8 mouse cellular contexts compared by ENCODE assay signal in genomic region chr1:161999338-161999737, GRCm38 (mm10). TPM values are rescaled to one million over a fixed set of nuclear protein-coding genes. Genes with fewer than 3 reads are reported as not detected.
DNase-seq lines count a peak whose midpoint lies in the region; ATAC-seq and TF ChIP-seq lines count a peak whose summit lies in the region.

No protein-coding gene starts in this region.

- H3K9me3 ChIP-seq in limb, embryonic 11.5 days (ENCODE audit: control insufficient read depth, low read length) = no peaks in the 10 kb centered on the region
- H3K9me3 ChIP-seq in stomach, embryonic 15.5 days = no peaks in the 10 kb centered on the region

- peak overlapping the region; percentile 2 for H3K9ac ChIP-seq in limb, embryonic 11.5 days (ENCODE audit: low read length)
- no peak overlapping the region for H3K9ac ChIP-seq in stomach, embryonic 15.5 days

- H3K27ac ChIP-seq in thymus, adult 2 months (ENCODE audit: control insufficient read depth, insufficient read depth, low read length) = no peak overlapping the region
- peak overlapping the region; percentile 98 for H3K27ac ChIP-seq in limb, embryonic 11.5 days (replicated peaks; ENCODE audit: low read depth, low read length)
- peak overlapping the region; percentile 79; the same call in 1 of the 2 replicates for H3K27ac ChIP-seq in stomach, embryonic 15.5 days

- no peak overlapping the region for H3K4me3 ChIP-seq in thymus, adult 2 months (ENCODE audit: control insufficient read depth, insufficient read depth, low read length)
- H3K4me3 ChIP-seq in limb, embryonic 11.5 days (ENCODE audit: low read depth, low read length) = no peak overlapping the region
- no peak overlapping the region for H3K4me3 ChIP-seq in stomach, embryonic 15.5 days (replicated peaks)

- no peak for TF ChIP-seq POLR2A in thymus, adult 2 months (IDR thresholded peaks at IDR 0.05; ENCODE audit: control insufficient read depth, extremely low read depth, insufficient read depth, low read length, poor library complexity)

- DNase-seq in heart, adult 11 months = peak; percentile 81
- no peak for DNase-seq in heart, postnatal 10 days
- DNase-seq in thymus, adult 2 months = peak; percentile 11
- DNase-seq in thymus, postnatal 10 days (ENCODE audit: low spot score in 2 of 2) = no peak
- peak; percentile 36 for DNase-seq in limb, embryonic 11.5 days (ENCODE audit: low spot score)
- no peak for DNase-seq in Muller cell, postnatal 12 days (ENCODE audit: inconsistent ontology term)
- DNase-seq in spleen, postnatal 14 days (ENCODE audit: low spot score in 2 of 2) = no peak

- H3K27me3 ChIP-seq in thymus, adult 2 months (ENCODE audit: control insufficient read depth, insufficient read depth, low read length) = no peaks in the 10 kb centered on the region
- H3K27me3 ChIP-seq in limb, embryonic 11.5 days (ENCODE audit: control insufficient read depth, insufficient read depth, low read length) = no peaks in the 10 kb centered on the region
- no peaks in the 10 kb centered on the region for H3K27me3 ChIP-seq in stomach, embryonic 15.5 days (replicated peaks)

- intact Hi-C loops in heart, postnatal 10 days (cut with DNase I) = loop anchor here (1.0 kb wide), 2 partner anchors 277 to 314 kb away; no protein-coding TSS in a partner anchor

- peaks cover 14% of the 10 kb centered on the region for H3K4me1 ChIP-seq in thymus, adult 2 months (replicated peaks; ENCODE audit: control insufficient read depth, insufficient read depth, low read length)
- H3K4me1 ChIP-seq in limb, embryonic 11.5 days (ENCODE audit: control insufficient read depth, insufficient read depth, low read length) = peaks cover 22% of the 10 kb centered on the region
- H3K4me1 ChIP-seq in stomach, embryonic 15.5 days = peaks cover 22% of the 10 kb centered on the region

- no peak overlapping the region for H3K4me2 ChIP-seq in limb, embryonic 11.5 days (ENCODE audit: low read depth, severe bottlenecking)
- H3K4me2 ChIP-seq in stomach, embryonic 15.5 days = no peak overlapping the region

- TF ChIP-seq CTCF in thymus, adult 2 months (IDR thresholded peaks at IDR 0.05; ENCODE audit: borderline replicate concordance, control insufficient read depth, extremely low read depth, insufficient read depth, low read length, poor library complexity) = no peak

- no peaks in the 10 kb centered on the region for H3K36me3 ChIP-seq in thymus, adult 2 months (ENCODE audit: control insufficient read depth, insufficient read depth, low read length)
- H3K36me3 ChIP-seq in limb, embryonic 11.5 days (ENCODE audit: control insufficient read depth, insufficient read depth, low read length) = no peaks in the 10 kb centered on the region
- no peaks in the 10 kb centered on the region for H3K36me3 ChIP-seq in stomach, embryonic 15.5 days

- WGBS in thymus, adult 2 months = 43% methylated on average over 5 of the region's 5 CpGs
- WGBS in limb, embryonic 11.5 days = 34% methylated on average over 5 of the region's 5 CpGs
- 31% methylated on average over 4 of the region's 5 CpGs for WGBS in stomach, embryonic 15.5 days

- no peak for ATAC-seq in limb, embryonic 11.5 days (ENCODE audit: insufficient number of reproducible peaks, low FRiP score, low TSS enrichment, low read depth)
- ATAC-seq in stomach, embryonic 15.5 days (ENCODE audit: insufficient read depth, low FRiP score, low read depth) = no peak

RNA-seq across cellular contexts. Expression of gene 4930558K02Rik, which starts 19.9 kb away (rescaled TPM):
- total RNA-seq in heart, postnatal 10 days (2021) = not detected
- polyA plus RNA-seq in thymus, adult 2 months (2012; rRNA removed) = not detected in 2 replicates
- not detected in 2 replicates for polyA plus RNA-seq in limb, embryonic 11.5 days (2014; fragmentation: Nextera tagmentation; extraction: Ambion mirVana)
- polyA plus RNA-seq in stomach, embryonic 15.5 days (2015; fragmentation: Nextera tagmentation; extraction: Ambion mirVana) = not detected in 2 replicates

RNA-seq across cellular contexts. Expression of gene Pigc, which starts 30.4 kb away (rescaled TPM):
- total RNA-seq in heart, postnatal 10 days (2021) = 10 to 100 TPM; 20.6 to 21.9 TPM
- 17.5 and 25.0 TPM in 2 replicates for polyA plus RNA-seq in thymus, adult 2 months (2012; rRNA removed)
- polyA plus RNA-seq in limb, embryonic 11.5 days (2014; fragmentation: Nextera tagmentation; extraction: Ambion mirVana) = 46.6 and 49.8 TPM in 2 replicates
- 32.5 and 35.8 TPM in 2 replicates for polyA plus RNA-seq in stomach, embryonic 15.5 days (2015; fragmentation: Nextera tagmentation; extraction: Ambion mirVana)

Comparison
In these comparisons a context has a peak if more than half of its experiments do, and no peak if none do; other contexts are left out.
1. DNase-seq: peak in heart, adult 11 months (single experiment), thymus, adult 2 months (single experiment) and limb, embryonic 11.5 days (single experiment); none in heart, postnatal 10 days (0 of 2), thymus, postnatal 10 days (0 of 2), Muller cell, postnatal 12 days (single experiment) and spleen, postnatal 14 days (0 of 2).